Mouse (Mus musculus) stomach, postnatal 0 days (tissue): ENCODE results near the gene Col26a1.

Source experiments
- CTCF ChIP-seq: IDR thresholded peaks from 2 replicates; pipeline ENCODE4 v1.5.1; 2016; ENCODE audit warnings: antibody characterized with exemption, low read depth, mild to moderate bottlenecking, moderate library complexity
- EP300 ChIP-seq: optimal IDR thresholded peaks from 2 replicates; pipeline ENCODE3; 2016; ENCODE audit warnings: antibody characterized with exemption

DNA sequence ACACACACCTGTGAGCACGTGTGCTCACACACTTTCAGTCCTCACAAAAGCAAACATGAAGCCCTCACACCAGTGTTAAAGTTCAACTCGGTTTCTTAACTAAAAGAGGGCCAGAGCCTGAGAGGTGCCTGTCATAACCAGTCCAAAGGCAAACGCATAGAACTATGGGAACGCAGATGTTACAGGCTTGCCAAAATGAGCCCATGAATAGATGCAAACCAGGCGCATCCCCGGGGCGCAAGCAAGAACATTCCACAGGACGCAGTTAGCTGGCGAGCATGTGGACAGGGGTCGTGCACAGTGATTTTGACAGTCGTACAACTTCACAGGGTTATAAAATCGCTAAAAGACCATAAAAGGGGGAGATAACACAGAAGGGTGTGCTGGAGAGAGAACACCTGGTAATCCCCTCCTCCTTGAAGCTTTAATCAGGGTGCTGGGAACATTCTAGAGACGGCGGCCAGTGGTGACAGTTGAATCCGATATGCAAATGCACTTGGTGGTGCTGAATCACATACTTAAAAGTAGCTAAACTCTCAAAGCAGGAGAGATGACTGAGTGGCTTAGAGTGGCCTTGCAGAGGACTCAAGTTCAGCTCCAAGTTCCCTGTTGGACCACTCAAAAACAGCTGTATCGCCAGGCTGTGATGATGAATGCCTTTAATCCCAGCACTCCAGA lies 76.5 kb downstream of the Col26a1 start:
- no peak for TF ChIP-seq EP300
- TF ChIP-seq CTCF: no peak
